Mouse (Mus musculus): ENCODE results near the gene Rcn3. TPM values are rescaled to one million over a fixed set of nuclear protein-coding genes. Genes with fewer than 3 reads are reported as not detected.

Rcn3 gene
- polyA plus RNA-seq, 1 experiment, result 123 TPM

DNA sequence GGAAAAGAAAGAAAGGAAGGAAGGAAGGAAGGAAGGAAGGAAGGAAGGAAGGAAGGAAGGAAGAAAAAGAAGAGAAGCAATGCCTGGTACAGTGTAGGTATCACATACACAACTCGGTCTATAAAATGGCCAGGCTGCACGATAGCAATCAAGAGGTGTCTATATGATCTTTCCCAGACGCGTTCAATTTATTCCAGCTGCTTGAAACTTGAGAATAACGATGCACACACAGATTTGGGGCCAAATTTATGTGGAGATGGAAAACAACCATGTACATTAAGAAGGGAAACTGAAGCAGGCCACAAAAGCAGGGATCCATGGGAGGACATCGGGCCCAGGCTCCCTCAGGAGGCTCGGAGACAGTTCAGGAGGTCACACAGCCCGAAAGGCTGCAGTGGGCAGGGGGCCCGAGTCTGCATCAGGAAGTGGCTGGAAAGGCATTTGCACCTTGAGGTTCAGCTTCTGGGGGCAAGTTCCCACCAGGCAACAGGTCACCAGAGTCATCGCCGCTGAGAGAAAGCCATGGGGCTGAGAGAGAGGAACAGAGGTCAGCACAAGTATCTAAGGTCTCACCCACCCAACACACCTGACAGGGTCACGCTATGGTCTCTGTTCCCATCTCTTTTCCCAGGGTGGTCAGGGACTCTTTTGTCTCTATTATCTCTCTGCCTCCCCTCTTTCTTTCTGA, 951 bp upstream of the Rcn3 start:
- Histone ChIP-seq H3K4me2 (ENCODE audit: low read depth) (no peak overlapping the region), H3K27me3 (ENCODE audit: control insufficient read depth, insufficient read depth, insufficient read length) (no peaks in the 10 kb centered on the region), H3K4me3 (no peak overlapping the region), H3K36me3 (ENCODE audit: control insufficient read depth, insufficient read depth) (no peaks in the 10 kb centered on the region), H3ac (ENCODE audit: control insufficient read depth, insufficient read length) (no peak overlapping the region), H3K79me2 (ENCODE audit: control insufficient read depth, insufficient read depth) (no peaks in the 10 kb centered on the region)
- TF ChIP-seq SRF (IDR thresholded peaks at IDR 0.05; ENCODE audit: control insufficient read depth, insufficient read length, low read depth) (no peak), CEBPB (IDR thresholded peaks at IDR 0.05; ENCODE audit: insufficient read depth, poor library complexity, severe bottlenecking) (no peak), MYOD1 (IDR thresholded peaks at IDR 0.05; ENCODE audit: control insufficient read depth in 1 of 3, insufficient read length in 2 of 3, low read depth in 2 of 3) (no peak), TCF12 (IDR thresholded peaks at IDR 0.05; ENCODE audit: insufficient read depth, poor library complexity, severe bottlenecking) (no peak), REST (IDR thresholded peaks at IDR 0.05; ENCODE audit: insufficient read depth, insufficient read length) (no peak), E2F4 (IDR thresholded peaks at IDR 0.05; ENCODE audit: insufficient read depth) (no peak), MYOG (IDR thresholded peaks at IDR 0.05; ENCODE audit: control insufficient read depth in 1 of 3, insufficient read depth in 1 of 3, insufficient read length in 2 of 3, low read depth in 2 of 3) (no peak), MAX (IDR thresholded peaks at IDR 0.05; ENCODE audit: low read depth) (no peak), POLR2AphosphoS2 (IDR thresholded peaks at IDR 0.05; ENCODE audit: insufficient read length, low read depth) (no peak), USF1 (IDR thresholded peaks at IDR 0.05; ENCODE audit: low read depth) (no peak), POLR2A (IDR thresholded peaks at IDR 0.05; ENCODE audit: insufficient read length, low read depth) (no peak), TCF3 (IDR thresholded peaks at IDR 0.05; ENCODE audit: insufficient read length, low read depth) (no peak)

DNA sequence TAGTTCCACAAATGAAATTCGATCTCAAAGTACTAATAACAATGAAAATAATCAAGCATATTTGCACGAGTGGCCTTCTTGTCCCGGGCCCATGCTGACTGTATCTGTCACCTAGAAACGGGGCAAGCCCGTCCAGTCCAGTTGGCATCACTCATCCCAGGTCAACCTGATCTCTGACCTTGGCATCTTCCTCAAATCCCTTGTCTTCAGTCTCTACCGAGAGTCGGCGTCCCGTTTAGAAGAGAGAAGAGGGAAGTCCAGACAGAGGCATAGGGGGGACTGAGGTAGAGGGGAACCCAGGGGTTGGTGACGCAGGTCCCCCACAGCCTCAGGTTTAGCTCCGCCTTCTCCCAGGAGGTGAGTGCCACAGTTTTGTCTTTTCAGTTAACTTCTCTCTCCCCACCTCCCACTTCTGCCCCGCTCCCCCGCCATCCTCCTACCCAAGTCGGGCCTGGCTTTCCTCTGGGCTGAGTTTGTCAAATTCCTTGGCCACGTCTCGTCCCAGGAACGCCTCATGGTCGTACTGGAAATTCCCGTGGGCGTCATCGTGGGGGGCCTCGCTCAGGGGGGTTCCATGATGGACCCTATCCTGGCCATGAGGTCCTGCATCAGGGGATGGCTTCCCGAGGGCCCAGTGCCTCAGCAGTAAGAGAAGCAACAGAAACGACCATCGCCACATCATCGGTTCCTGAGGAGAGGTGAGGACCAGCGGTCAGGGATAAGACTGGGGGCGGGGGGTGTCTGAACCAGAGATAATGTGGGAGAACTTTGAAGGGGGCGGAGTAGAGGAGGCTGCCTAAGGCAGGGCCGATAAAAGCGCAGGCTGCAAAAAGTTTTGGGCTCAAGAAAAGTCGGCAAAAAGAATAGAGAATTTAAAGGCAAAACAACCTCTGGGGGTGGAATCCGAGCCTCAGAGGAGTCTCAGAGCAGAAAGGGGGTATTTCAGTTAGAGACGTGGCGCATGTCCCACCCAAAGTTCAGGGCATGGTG, 725 bp downstream of the Rcn3 start:
- H3K4me3 ChIP-seq, result peak overlapping the region; percentile 38
- H3K79me2 ChIP-seq (ENCODE audit: control insufficient read depth, insufficient read depth), result no peaks in the 10 kb centered on the region
- no peaks in the 10 kb centered on the region for H3K36me3 ChIP-seq (ENCODE audit: control insufficient read depth, insufficient read depth)
- no peaks in the 10 kb centered on the region for H3K27me3 ChIP-seq (ENCODE audit: control insufficient read depth, insufficient read depth, insufficient read length)
- peak overlapping the region; percentile 75 for H3K4me2 ChIP-seq (ENCODE audit: low read depth)
- TF ChIP-seq REST (IDR thresholded peaks at IDR 0.05; ENCODE audit: insufficient read depth, insufficient read length) (no peak), USF1 (IDR thresholded peaks at IDR 0.05; ENCODE audit: low read depth) (no peak), CEBPB (IDR thresholded peaks at IDR 0.05; ENCODE audit: insufficient read depth, poor library complexity, severe bottlenecking) (no peak), E2F4 (IDR thresholded peaks at IDR 0.05; ENCODE audit: insufficient read depth) (no peak), MYOG (IDR thresholded peaks at IDR 0.05; ENCODE audit: control insufficient read depth in 1 of 3, insufficient read depth in 1 of 3, insufficient read length in 2 of 3, low read depth in 2 of 3) (no peak)
- H3ac ChIP-seq (ENCODE audit: control insufficient read depth, insufficient read length), result no peak overlapping the region

DNA sequence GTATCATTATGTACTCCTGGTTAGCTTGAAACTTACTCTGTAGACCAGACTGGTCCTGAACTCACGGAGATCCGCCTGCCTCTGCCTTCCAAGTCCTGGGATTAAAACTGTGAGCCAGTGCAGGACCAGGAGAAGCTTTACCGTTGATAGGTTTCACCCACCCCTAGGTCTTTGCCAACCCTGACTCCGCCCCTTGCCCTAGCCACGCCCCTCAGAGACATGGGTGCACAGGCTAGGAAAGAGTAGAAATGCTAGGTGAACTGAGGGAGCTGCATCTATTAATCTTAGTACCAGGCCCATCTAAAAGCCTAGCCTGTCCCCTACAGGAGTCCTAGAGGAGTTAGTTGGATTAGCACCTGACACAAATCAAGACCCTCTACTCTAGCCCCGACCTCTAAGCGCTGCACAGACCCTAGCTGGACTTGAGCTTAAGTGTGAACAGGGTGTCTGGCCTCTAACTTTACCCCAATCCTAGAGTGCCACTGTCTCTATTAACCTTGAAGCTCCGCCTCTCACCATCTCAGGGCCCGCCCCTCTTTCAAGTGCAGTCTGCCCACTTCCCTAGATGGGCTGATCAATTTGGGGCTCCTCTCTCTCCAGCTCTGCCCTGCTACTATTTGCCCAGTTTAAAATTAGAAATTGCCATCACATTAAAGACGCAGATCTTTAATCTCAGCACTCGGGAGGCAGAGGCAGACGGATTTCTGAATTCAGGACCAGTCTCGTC, 1.6 kb downstream of the Rcn3 start:
- peak overlapping the region; percentile 38 for H3K4me3 ChIP-seq
- no peak overlapping the region for H3ac ChIP-seq (ENCODE audit: control insufficient read depth, insufficient read length)
- no peaks in the 10 kb centered on the region for H3K36me3 ChIP-seq (ENCODE audit: control insufficient read depth, insufficient read depth)
- TF ChIP-seq USF1 (IDR thresholded peaks at IDR 0.05; ENCODE audit: low read depth) (no peak), E2F4 (IDR thresholded peaks at IDR 0.05; ENCODE audit: insufficient read depth) (no peak), MYOG (IDR thresholded peaks at IDR 0.05; ENCODE audit: control insufficient read depth in 1 of 3, insufficient read depth in 1 of 3, insufficient read length in 2 of 3, low read depth in 2 of 3) (no peak), SRF (IDR thresholded peaks at IDR 0.05; ENCODE audit: control insufficient read depth, insufficient read length, low read depth) (no peak), CEBPB (IDR thresholded peaks at IDR 0.05; ENCODE audit: insufficient read depth, poor library complexity, severe bottlenecking) (no peak), MYOD1 (IDR thresholded peaks at IDR 0.05; ENCODE audit: control insufficient read depth in 1 of 3, insufficient read length in 2 of 3, low read depth in 2 of 3) (no peak), REST (IDR thresholded peaks at IDR 0.05; ENCODE audit: insufficient read depth, insufficient read length) (no peak), TCF12 (IDR thresholded peaks at IDR 0.05; ENCODE audit: insufficient read depth, poor library complexity, severe bottlenecking) (no peak), POLR2AphosphoS2 (IDR thresholded peaks at IDR 0.05; ENCODE audit: insufficient read length, low read depth) (no peak), MAX (IDR thresholded peaks at IDR 0.05; ENCODE audit: low read depth) (no peak), TCF3 (IDR thresholded peaks at IDR 0.05; ENCODE audit: insufficient read length, low read depth) (no peak), POLR2A (IDR thresholded peaks at IDR 0.05; ENCODE audit: insufficient read length, low read depth) (no peak)
- H3K79me2 ChIP-seq (ENCODE audit: control insufficient read depth, insufficient read depth), result no peaks in the 10 kb centered on the region
- H3K27me3 ChIP-seq (ENCODE audit: control insufficient read depth, insufficient read depth, insufficient read length), result no peaks in the 10 kb centered on the region
- H3K4me2 ChIP-seq (ENCODE audit: low read depth), result peak overlapping the region; percentile 75

DNA sequence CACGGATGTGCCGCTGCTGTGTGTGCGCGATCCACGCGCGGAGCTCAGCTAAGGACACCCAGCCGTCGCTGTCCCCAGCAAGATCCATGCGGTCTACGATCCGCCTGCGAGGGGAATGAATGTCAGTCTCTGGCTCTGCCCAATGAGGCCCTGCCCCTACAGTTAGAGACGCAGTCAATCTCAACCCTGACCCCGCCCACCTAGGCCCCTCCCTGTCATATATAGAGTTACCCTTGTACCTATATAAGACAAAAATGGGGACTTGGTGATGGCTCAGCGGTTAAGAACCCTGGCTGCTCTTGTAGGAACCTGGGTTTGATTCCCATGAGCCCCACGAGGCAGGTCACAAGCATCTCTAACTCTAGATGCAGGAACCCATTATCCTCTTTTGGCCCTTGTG, 3.4 kb downstream of the Rcn3 start:
- H3K4me3 ChIP-seq, result no peak overlapping the region

More for the DNA sequence above, 3.4 kb downstream of the Rcn3 start:
- H3K36me3 ChIP-seq (ENCODE audit: control insufficient read depth, insufficient read depth), result no peaks in the 10 kb centered on the region
- no peaks in the 10 kb centered on the region for H3K79me2 ChIP-seq (ENCODE audit: control insufficient read depth, insufficient read depth)
- no peak for TF ChIP-seq MYOG (IDR thresholded peaks at IDR 0.05; ENCODE audit: control insufficient read depth in 1 of 3, insufficient read depth in 1 of 3, insufficient read length in 2 of 3, low read depth in 2 of 3)
- TF ChIP-seq MYOD1 (IDR thresholded peaks at IDR 0.05; ENCODE audit: control insufficient read depth in 1 of 3, insufficient read length in 2 of 3, low read depth in 2 of 3), result no peak
- TF ChIP-seq E2F4 (IDR thresholded peaks at IDR 0.05; ENCODE audit: insufficient read depth), result no peak
- TF ChIP-seq REST (IDR thresholded peaks at IDR 0.05; ENCODE audit: insufficient read depth, insufficient read length), result no peak
- TF ChIP-seq TCF12 (IDR thresholded peaks at IDR 0.05; ENCODE audit: insufficient read depth, poor library complexity, severe bottlenecking), result no peak
- TF ChIP-seq USF1 (IDR thresholded peaks at IDR 0.05; ENCODE audit: low read depth), result no peak
- TF ChIP-seq POLR2AphosphoS2 (IDR thresholded peaks at IDR 0.05; ENCODE audit: insufficient read length, low read depth), result no peak
- TF ChIP-seq MAX (IDR thresholded peaks at IDR 0.05; ENCODE audit: low read depth), result no peak
- no peak for TF ChIP-seq POLR2A (IDR thresholded peaks at IDR 0.05; ENCODE audit: insufficient read length, low read depth)
- TF ChIP-seq TCF3 (IDR thresholded peaks at IDR 0.05; ENCODE audit: insufficient read length, low read depth), result no peak
- TF ChIP-seq CEBPB (IDR thresholded peaks at IDR 0.05; ENCODE audit: insufficient read depth, poor library complexity, severe bottlenecking), result no peak
- no peak for TF ChIP-seq SRF (IDR thresholded peaks at IDR 0.05; ENCODE audit: control insufficient read depth, insufficient read length, low read depth)
- H3ac ChIP-seq (ENCODE audit: control insufficient read depth, insufficient read length), result no peak overlapping the region
- H3K27me3 ChIP-seq (ENCODE audit: control insufficient read depth, insufficient read depth, insufficient read length), result no peaks in the 10 kb centered on the region
- no peak overlapping the region for H3K4me2 ChIP-seq (ENCODE audit: low read depth)

All from myocyte (in vitro differentiated cells).